Mouse (Mus musculus) midbrain, embryonic 10.5 days (tissue): ENCODE data around the gene Naaladl2. TPM values are rescaled to one million over a fixed set of nuclear protein-coding genes. Genes with fewer than 3 reads are reported as not detected.
"Not testable (repeated sequence)": the region's sequence is repeated elsewhere in the genome, so short reads cannot be mapped to it uniquely, and the experiment has no call there.

Experiments
- DNase-seq: peaks from one replicate; pipeline ENCODE4 v3.0.0-alpha.2; 2017; ENCODE audit warnings: low spot score
- H3K27ac ChIP-seq: fragments of 300-500 bp; sonication (generic); replicated peaks from 2 replicates; pipeline ENCODE4 v1.5.1; 2016; ENCODE audit warnings: mild to moderate bottlenecking
- H3K27me3 ChIP-seq: fragments of 300-500 bp; sonication (generic); 2 replicates; pipeline ENCODE4 v1.6.1; 2016; ENCODE audit warnings: low read depth, mild to moderate bottlenecking; ENCODE audit not compliant: poor library complexity, severe bottlenecking
- H3K36me3 ChIP-seq: fragments of 300-500 bp; sonication (generic); 2 replicates; pipeline ENCODE4 v1.6.1; 2016; ENCODE audit warnings: mild to moderate bottlenecking, moderate library complexity
- H3K4me1 ChIP-seq: fragments of 300-500 bp; sonication (generic); 2 replicates; pipeline ENCODE4 v1.6.1; 2016
- H3K4me3 ChIP-seq: fragments of 300-500 bp; sonication (generic); 2 replicates; pipeline ENCODE4 v1.5.1; 2016; ENCODE audit warnings: mild to moderate bottlenecking, moderate library complexity
- H3K9me3 ChIP-seq: fragments of 300-500 bp; sonication (generic); replicated peaks from 2 replicates; pipeline ENCODE4 v1.6.1; 2016; ENCODE audit warnings: mild to moderate bottlenecking
- WGBS: fragments of 180-500 bp; shearing (Covaris S2); methylation state at CpG from one replicate; pipeline ENCODE4 v1.1.7; 2016; 5-methylcytosine and 5-hydroxymethylcytosine counted together
- polyA plus RNA-seq: library from polyadenylated mRNA; unstranded; fragments of >200 nt; fragmentation: Nextera tagmentation; extraction: Ambion mirVana; gene quantifications from 2 replicates; pipeline ENCODE4 v1.2.1, GENCODE M21; 2016

Gene Naaladl2
- polyA plus RNA-seq, 1 experiment from 2014 or later: 0.47 TPM

DNA sequence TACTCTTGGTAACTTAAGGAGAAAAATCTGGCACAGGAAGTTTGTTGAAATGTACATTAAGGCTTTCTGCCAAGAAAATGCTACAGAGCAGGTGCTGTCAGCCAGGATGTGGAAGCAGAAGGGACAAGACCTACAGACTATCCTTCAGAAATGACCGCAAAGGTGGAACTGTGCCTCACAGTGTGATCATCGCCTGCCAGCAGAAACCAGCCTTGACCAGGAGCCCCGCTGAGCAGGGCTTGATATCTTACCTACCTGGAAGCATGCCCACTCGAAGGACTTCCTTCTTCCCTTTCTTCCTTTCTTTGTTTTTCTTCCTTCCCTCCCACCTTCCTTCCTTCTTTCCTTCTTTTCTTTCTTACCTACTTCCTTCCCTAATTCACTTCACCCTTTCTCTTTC is 69.8 kb downstream of the Naaladl2 start:
- DNase-seq: no peak
- Histone ChIP-seq H3K4me1 (peaks cover 7% of the 10 kb centered on the region), H3K27ac (peak overlapping the region; percentile 7; the same call in 1 of the 2 replicates), H3K36me3 (no peaks in the 10 kb centered on the region), H3K9me3 (no peaks in the 10 kb centered on the region), H3K27me3 (no peaks in the 10 kb centered on the region), H3K4me3 (no peak overlapping the region)
- 81% methylated on average over 4 of the region's 4 CpGs for WGBS

DNA sequence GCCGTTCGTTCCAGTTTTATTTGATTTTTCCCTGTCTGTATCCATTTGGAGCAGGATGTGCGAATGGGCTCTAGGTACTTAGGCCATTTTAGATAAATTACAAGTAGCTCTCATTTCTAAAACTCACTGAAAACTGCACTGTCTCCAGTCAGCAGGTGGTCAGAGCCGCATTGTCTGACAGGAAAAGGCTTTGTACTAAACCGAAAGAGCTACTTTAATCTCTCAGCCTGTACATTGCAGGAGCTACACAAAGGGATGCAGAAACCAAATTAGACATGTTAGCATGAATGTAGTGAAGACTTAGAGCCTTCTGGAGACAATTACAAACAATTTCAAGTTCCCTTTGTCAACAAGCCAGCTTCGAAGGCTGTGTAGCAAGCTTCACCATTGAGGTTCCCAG is 70.2 kb downstream of the Naaladl2 start:
- Histone ChIP-seq H3K27me3 (no peaks in the 10 kb centered on the region), H3K9me3 (no peaks in the 10 kb centered on the region), H3K27ac (peak overlapping the region; percentile 7), H3K4me1 (peaks cover 7% of the 10 kb centered on the region), H3K4me3 (no peak overlapping the region), H3K36me3 (no peaks in the 10 kb centered on the region)
- 61% methylated on average over 6 of the region's 6 CpGs for WGBS
- DNase-seq: no peak

DNA sequence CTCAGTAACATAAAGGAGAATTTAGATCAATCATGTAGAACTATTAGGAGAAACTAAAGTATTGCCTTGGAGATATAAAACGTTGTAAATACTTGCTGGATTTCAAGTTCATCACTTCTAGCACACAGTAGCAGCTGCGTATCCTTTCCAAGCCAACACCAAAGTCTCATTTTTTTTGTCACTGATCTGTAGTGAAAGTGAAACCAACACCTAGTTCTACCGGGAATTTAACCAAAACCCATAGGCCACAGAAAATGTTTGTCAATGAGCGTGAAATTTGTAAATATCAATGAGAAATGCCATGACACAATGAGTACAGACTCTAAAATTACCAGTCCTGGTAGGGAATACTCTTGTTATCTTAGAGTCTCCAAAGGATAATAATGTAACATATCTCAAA is 80.8 kb downstream of the Naaladl2 start:
- 92% methylated on average over 4 of the region's 4 CpGs for WGBS
- no peaks in the 10 kb centered on the region for H3K27me3 ChIP-seq

DNA sequence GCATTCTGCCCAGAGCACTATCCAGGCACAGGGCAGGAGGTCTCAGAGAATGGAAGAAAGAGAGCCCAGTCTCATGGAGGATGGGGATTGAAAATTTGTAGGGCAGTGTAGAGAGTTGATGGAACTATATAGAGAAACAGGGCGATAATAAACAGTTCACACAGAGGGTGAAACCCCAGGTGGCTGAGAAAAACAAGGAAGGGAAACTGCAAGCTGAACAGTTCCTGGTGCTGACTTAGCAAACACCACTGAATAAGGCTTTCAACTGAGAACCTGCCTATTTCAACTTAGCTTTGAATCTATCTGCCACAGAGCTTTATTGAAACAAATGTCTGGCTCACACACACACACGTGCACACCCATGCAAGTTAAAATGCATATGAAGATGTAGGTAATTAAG is 91.1 kb downstream of the Naaladl2 start:
- H3K36me3 ChIP-seq: no peaks in the 10 kb centered on the region
- no peaks in the 10 kb centered on the region for H3K27me3 ChIP-seq
- no peak overlapping the region for H3K4me3 ChIP-seq
- 35% methylated on average over 2 of the region's 2 CpGs for WGBS
- 0 out of 2 replicates have a peak, but pooled peaks cover 4% of the 10 kb centered on the region for H3K4me1 ChIP-seq
- DNase-seq: no peak
- no peak overlapping the region for H3K27ac ChIP-seq
- H3K9me3 ChIP-seq: no peaks in the 10 kb centered on the region

More for the DNA sequence above, 80.8 kb downstream of the Naaladl2 start:
- H3K27ac ChIP-seq: no peak overlapping the region
- H3K9me3 ChIP-seq: no peaks in the 10 kb centered on the region
- DNase-seq: no peak
- H3K4me3 ChIP-seq: no peak overlapping the region
- no peaks in the 10 kb centered on the region for H3K36me3 ChIP-seq
- no peaks in the 10 kb centered on the region for H3K4me1 ChIP-seq

DNA sequence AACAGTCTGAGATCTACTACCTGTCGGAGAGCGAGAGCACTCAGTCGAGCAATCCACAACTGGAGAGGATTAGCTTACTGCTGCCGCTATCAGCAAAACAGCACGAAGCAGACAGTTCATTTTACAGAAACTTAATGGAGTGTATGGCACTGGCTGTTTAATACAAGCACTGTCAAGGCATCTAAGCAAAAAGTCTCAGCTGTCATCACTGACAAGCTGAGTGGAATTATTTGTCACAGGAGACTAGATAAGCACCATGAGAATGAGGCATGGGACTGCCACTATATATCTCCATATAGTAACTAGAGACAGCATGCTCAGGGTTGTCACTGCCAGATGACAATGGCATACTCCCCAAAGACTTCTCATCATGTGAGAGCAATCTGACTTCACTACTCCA is 124.1 kb downstream of the Naaladl2 start:
- no peak overlapping the region for H3K27ac ChIP-seq
- no peaks in the 10 kb centered on the region for H3K9me3 ChIP-seq
- no peaks in the 10 kb centered on the region for H3K4me1 ChIP-seq
- H3K36me3 ChIP-seq: no peaks in the 10 kb centered on the region
- H3K27me3 ChIP-seq: no peaks in the 10 kb centered on the region
- WGBS: 86% methylated on average over 5 of the region's 5 CpGs
- DNase-seq: no peak
- H3K4me3 ChIP-seq: no peak overlapping the region

DNA sequence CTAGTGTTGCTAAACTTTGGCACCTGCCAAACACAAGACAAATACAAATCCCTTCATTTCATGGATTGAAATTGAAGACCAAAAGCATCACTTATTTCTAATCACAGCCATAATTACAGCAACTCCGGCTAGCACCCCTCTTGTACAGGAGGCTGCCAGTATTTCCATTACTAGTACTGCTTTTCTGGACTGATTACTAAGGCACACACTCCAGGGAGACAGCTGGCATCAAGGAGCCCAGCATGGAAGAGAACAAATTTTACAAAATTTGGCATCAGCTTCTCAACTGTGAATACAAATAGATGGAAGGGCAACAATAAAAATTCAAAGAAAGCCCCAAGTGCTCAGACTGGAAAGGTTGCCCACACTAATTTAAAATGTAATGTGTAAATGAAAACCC is 133.3 kb downstream of the Naaladl2 start:
- Histone ChIP-seq H3K27me3 (no peaks in the 10 kb centered on the region), H3K27ac (no peak overlapping the region), H3K36me3 (no peaks in the 10 kb centered on the region), H3K4me1 (no peaks in the 10 kb centered on the region), H3K4me3 (no peak overlapping the region), H3K9me3 (no peaks in the 10 kb centered on the region)
- DNase-seq: no peak
- 96% methylated on average over 1 of the region's 1 CpGs for WGBS

DNA sequence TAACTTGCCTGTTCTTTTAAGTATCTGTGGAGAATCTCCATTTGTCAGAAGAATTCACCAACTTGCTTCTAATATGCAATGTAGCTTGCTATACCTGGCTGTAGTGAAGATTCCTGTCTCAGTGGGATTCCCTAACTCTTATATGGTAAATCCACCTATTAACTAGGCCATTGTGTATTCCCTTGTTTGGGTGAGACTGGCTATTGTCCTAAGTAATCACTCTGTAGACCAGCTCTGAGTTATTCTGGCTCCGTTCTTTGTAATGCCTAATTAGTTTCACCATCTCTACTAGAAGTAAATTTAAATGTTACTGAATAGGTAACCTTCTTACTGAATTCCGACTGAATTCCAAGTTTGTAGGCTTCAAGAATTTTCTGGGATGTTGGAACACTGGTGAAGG is 137.3 kb downstream of the Naaladl2 start:
- H3K9me3 ChIP-seq, H3K36me3 ChIP-seq, H3K4me3 ChIP-seq, H3K27me3 ChIP-seq, H3K27ac ChIP-seq, H3K4me1 ChIP-seq, DNase-seq: not testable (repeated sequence)
- 45% methylated on average over 2 of the region's 2 CpGs for WGBS

DNA sequence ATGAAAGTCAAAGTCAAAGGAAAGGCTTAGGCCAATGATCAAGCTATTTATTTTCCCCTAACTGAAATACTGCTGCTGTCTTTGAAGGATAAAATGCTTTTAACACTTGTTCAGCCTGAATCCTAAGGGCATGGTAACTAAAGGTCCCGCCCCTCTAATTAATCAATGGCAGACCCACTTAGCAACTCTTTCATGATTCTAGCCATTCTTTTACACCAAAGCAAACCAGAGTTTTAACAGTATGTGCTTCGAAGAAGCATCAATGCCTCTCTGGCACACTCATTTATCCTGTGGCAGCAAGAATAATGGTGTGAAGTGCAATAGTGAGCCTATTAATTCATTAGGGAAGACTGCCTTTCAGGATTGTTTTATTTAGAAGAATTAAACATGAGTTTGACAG is 151.5 kb downstream of the Naaladl2 start:
- Histone ChIP-seq H3K36me3 (no peaks in the 10 kb centered on the region), H3K4me3 (no peak overlapping the region), H3K4me1 (no peaks in the 10 kb centered on the region), H3K27ac (no peak overlapping the region), H3K9me3 (no peaks in the 10 kb centered on the region), H3K27me3 (no peaks in the 10 kb centered on the region)
- WGBS: 61% methylated on average over 2 of the region's 2 CpGs
- no peak for DNase-seq

DNA sequence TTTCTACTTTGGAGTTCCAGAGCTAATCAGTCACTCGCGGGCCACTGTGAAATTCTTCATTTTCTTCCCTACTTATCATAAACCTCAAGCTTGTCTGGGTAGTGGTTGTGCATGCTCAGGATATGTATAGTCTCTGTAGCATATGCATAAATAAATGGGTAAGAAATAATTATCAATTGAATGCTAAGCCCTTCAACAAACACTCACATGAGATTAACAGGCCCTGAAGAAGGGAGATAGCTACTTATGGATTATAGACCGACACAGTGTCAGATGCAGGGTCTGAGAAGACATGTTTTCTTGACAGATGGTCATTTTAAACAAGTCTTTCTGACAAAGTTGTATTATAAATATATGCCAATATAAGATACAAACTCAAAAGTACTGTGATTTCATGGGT is 152.0 kb downstream of the Naaladl2 start:
- Histone ChIP-seq H3K9me3 (no peaks in the 10 kb centered on the region), H3K27me3 (no peaks in the 10 kb centered on the region)
- 82% methylated on average over 3 of the region's 3 CpGs for WGBS

DNA sequence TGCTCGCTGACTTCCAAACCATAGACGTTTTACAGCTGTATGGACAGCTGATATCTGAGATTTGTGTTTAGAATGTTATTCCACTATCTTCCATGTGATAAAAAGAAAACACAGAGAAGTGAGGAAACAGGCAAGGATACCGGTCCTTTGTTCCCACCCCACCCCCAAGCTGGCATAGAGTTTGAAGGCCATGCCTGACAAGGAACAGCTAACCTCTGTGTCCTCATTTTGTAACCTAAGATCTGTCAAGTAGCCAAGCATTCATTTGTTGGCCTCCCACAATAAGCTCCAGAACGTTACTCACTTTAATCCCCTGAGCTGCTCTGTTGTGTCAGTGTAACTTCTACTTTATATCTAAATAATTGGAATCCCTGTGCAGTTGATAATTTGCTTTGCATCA is 161.9 kb downstream of the Naaladl2 start:
- no peaks in the 10 kb centered on the region for H3K9me3 ChIP-seq
- H3K4me3 ChIP-seq: no peak overlapping the region
- no peak overlapping the region for H3K27ac ChIP-seq
- 76% methylated on average over 4 of the region's 4 CpGs for whole genome bisulfite sequencing
- DNase-seq: no peak
- H3K4me1 ChIP-seq: no peaks in the 10 kb centered on the region
- H3K36me3 ChIP-seq: no peaks in the 10 kb centered on the region
- no peaks in the 10 kb centered on the region for H3K27me3 ChIP-seq

More for the DNA sequence above, 152.0 kb downstream of the Naaladl2 start:
- Histone ChIP-seq H3K4me3 (no peak overlapping the region), H3K36me3 (no peaks in the 10 kb centered on the region), H3K27ac (no peak overlapping the region), H3K4me1 (no peaks in the 10 kb centered on the region)
- no peak for DNase-seq

DNA sequence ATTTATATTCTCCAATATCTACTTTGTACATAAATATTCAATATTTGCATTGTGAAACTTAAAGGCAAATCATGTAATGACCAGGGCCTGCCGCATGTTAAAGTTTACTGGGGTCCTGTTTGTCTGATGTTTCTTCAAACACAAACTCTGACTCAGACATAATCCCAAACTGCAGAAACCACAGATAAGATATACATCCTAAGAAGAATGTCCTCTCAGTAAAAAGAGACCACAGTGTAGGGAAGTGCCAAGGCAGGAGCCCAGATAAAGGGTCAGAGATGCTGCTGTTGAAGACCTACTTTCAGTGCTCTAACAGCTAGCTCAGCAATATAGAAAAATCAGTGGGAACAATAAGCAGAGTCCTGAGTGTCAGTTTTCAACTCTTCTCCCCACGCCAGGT is 201.9 kb downstream of the Naaladl2 start:
- WGBS: 93% methylated on average over 2 of the region's 2 CpGs
- Histone ChIP-seq H3K4me3 (no peak overlapping the region), H3K27me3 (no peaks in the 10 kb centered on the region), H3K9me3 (no peaks in the 10 kb centered on the region), H3K27ac (no peak overlapping the region), H3K36me3 (no peaks in the 10 kb centered on the region), H3K4me1 (no peaks in the 10 kb centered on the region; the same call in 1 of the 2 replicates)
- no peak for DNase-seq

DNA sequence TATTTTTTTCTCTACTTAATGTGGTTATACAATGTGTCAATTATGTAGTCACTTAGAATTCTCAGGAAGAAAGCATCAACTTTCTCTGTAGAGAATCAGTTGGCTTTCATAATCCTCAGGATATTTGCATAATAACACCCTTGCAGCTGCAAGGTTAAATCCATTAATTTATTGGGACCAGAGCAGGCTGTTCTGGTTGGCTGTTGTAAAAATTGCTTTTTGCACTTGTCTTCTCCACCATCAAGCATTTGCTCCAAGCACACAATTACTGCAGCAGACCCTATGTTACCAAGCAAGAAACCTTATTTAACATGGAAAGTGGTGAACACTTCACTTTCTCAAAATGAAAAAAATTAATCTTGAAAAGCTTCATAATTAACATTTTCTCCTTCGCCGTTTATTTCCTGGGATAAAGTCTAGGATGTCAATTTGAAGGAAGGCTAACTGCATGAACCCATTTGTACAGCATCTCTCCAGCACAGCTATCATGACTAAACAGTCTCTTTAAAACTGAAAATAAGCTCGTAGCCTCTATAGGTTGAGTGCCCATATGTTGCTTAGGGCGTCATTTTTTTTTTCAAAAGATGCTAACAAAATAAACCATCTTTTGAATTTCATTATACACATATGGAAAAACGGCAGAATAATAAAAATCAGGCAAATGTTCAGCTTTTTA is 205.4 kb downstream of the Naaladl2 start:
- Histone ChIP-seq H3K36me3 (no peaks in the 10 kb centered on the region), H3K4me3 (no peak overlapping the region), H3K27ac (no peak overlapping the region), H3K4me1 (no peaks in the 10 kb centered on the region; the same call in 1 of the 2 replicates), H3K27me3 (no peaks in the 10 kb centered on the region), H3K9me3 (no peaks in the 10 kb centered on the region)
- no peak for DNase-seq
- WGBS: 87% methylated on average over 5 of the region's 5 CpGs

DNA sequence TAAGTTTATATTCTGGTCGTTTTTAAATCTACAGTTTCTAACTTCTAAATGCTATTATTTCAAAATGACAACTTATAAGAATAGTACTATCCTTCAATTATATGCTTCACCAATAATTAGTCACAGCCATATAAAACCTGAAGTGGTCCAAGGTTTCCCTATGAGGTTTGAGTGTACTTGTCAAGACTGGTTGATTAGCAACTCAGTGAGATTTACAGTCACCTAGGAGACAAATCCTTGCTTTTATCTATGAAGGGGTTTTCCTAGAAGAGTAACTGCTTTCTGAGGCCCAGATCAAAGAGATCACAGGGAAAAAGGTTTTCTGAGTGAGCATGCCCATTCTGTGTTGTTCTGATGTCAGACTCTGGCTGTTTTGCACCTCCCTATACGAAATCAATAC is 222.2 kb downstream of the Naaladl2 start:
- Histone ChIP-seq H3K4me1 (peaks cover 17% of the 10 kb centered on the region), H3K36me3 (no peaks in the 10 kb centered on the region), H3K4me3 (no peak overlapping the region), H3K27me3 (no peaks in the 10 kb centered on the region), H3K27ac (no peak overlapping the region), H3K9me3 (no peaks in the 10 kb centered on the region)
- DNase-seq: no peak
- 30% methylated on average over 2 of the region's 2 CpGs for WGBS

DNA sequence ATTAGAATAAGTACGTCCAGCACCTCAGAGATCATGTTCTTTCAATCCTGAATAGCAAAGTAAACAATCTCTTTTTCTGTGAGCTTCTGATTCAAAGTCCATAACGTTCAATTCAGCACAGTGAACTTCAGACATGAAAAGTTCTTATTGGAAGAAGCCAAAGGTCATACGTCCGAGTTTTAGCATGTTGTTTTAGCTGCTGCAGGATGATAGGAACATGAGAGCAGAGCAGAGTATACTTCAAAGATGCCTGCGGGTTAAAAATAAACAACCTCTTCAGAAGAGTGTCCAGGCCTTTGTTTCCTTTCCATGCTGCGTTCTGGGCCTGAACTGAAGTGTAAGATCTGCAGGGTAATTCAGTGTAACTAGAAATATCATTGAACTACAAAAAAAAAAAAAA is 222.7 kb downstream of the Naaladl2 start:
- DNase-seq: peak; percentile 12
- no peaks in the 10 kb centered on the region for H3K27me3 ChIP-seq
- H3K4me1 ChIP-seq: peaks cover 17% of the 10 kb centered on the region
- no peaks in the 10 kb centered on the region for H3K9me3 ChIP-seq
- H3K36me3 ChIP-seq: no peaks in the 10 kb centered on the region
- H3K4me3 ChIP-seq: no peak overlapping the region
- H3K27ac ChIP-seq: 0 out of 2 replicates have a peak overlapping the region, but pooled peaks have one; percentile 38
- WGBS: 34% methylated on average over 6 of the region's 6 CpGs
